Comparison of ENCODE assay signal across 9 mouse cellular contexts in the genomic region with DNA sequence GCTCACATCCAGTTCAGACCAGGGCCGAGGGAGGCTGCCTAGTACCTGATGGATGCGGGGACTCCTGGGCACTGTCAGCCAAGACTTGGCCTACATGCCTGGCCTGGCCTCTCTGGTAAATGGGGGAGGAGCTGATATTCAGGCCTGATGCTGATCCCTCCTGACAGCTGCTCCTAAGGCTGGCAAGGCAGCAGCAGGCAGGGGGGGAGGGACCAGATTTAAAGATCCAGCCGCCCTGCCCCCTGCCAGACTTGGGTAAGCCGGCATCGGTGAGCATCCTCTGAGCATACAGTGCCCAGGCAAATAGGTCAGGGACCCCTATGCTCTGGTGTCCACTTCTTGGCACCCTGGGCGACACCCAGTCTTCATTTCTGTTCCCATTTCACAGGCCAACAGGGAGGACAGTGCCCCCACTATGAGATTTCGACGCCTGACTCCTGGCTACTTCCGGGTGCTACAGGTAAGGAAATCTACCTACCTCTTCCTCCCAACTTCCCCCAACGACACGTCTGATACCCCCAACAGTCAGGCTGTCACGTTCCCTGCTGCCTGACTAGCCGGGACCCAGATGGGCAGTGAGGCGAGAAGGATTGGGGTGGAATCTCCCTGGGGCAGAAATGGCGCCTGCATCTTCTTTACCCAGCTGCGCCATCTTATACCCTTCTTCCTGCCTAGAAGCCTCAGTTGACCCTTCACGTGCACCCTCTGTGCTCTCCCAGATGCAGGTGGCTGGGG. TPM values are rescaled to one million over a fixed set of nuclear protein-coding genes. Genes with fewer than 3 reads are reported as not detected.
A peak's percentile ranks its signal among the peaks of the same experiment; 100 is the strongest.
DNase-seq lines count a peak whose midpoint lies in the region; ATAC-seq and TF ChIP-seq lines count a peak whose summit lies in the region.
"Had no signal": no experiment of that assay in that cellular context is flagged by ENCODE, and none has a peak within 500 bp of the region (broad histone marks: within the 10 kb centered on the region; RNA-seq: fewer than 3 reads in every experiment).

Gene E130218I03Rik, plus strand, starts transcription at position 147 of the 735 bp plus-strand sequence.

- TF ChIP-seq POLR2A in thymus, adult 2 months (IDR thresholded peaks at IDR 0.05; ENCODE audit: control insufficient read depth, extremely low read depth, insufficient read depth, low read length, poor library complexity): no peak

- H3K27me3 ChIP-seq in thymus, adult 2 months (ENCODE audit: control insufficient read depth, insufficient read depth, low read length): no peaks in the 10 kb centered on the region
- peaks cover 36% of the 10 kb centered on the region for H3K27me3 ChIP-seq in liver, embryonic 15.5 days
- no peaks in the 10 kb centered on the region for H3K27me3 ChIP-seq in stomach, postnatal 0 days (ENCODE audit: control insufficient read depth, insufficient read depth, low read length)

- no peak for ATAC-seq in CD4-positive, CD25-positive, alpha-beta regulatory T cell, adult 4 months
- ATAC-seq in liver, embryonic 15.5 days (ENCODE audit: insufficient read depth): no peak
- no peak for ATAC-seq in stomach, postnatal 0 days (ENCODE audit: low FRiP score, low TSS enrichment)

- no peak within 1 kb of the TSS for H3K27ac ChIP-seq in thymus, adult 2 months (ENCODE audit: control insufficient read depth, insufficient read depth, low read length)
- H3K27ac ChIP-seq in liver, embryonic 15.5 days (replicated peaks): no peak within 1 kb of the TSS
- no peak within 1 kb of the TSS for H3K27ac ChIP-seq in stomach, postnatal 0 days (replicated peaks)
- H3K27ac ChIP-seq in layer of hippocampus, adult 2 months: no peak within 1 kb of the TSS

- H3K4me1 ChIP-seq in thymus, adult 2 months (replicated peaks; ENCODE audit: control insufficient read depth, insufficient read depth, low read length): peaks cover 10% of the 10 kb centered on the region
- peaks cover 24% of the 10 kb centered on the region for H3K4me1 ChIP-seq in liver, embryonic 15.5 days (replicated peaks)
- peaks cover 3% of the 10 kb centered on the region; the same call in 1 of the 2 replicates for H3K4me1 ChIP-seq in stomach, postnatal 0 days (replicated peaks; ENCODE audit: control insufficient read depth, insufficient read depth)

- TF ChIP-seq EP300 in stomach, postnatal 0 days (optimal IDR thresholded peaks at IDR 0.05): no peak

- H3K9me3 ChIP-seq in liver, embryonic 15.5 days (replicated peaks): no peaks in the 10 kb centered on the region
- no peaks in the 10 kb centered on the region for H3K9me3 ChIP-seq in stomach, postnatal 0 days (ENCODE audit: control insufficient read depth, low read length)

- peak within 1 kb of the TSS; percentile 81; the same call in 1 of the 2 replicates for H3K4me3 ChIP-seq in thymus, adult 2 months (ENCODE audit: control insufficient read depth, insufficient read depth, low read length)
- peak within 1 kb of the TSS; percentile 79 for H3K4me3 ChIP-seq in liver, embryonic 15.5 days (replicated peaks)
- no peak within 1 kb of the TSS for H3K4me3 ChIP-seq in stomach, postnatal 0 days (ENCODE audit: low read depth, low read length)
- no peak within 1 kb of the TSS; the same call in 1 of the 2 replicates for H3K4me3 ChIP-seq in layer of hippocampus, adult 2 months

- H3K9ac ChIP-seq in liver, embryonic 15.5 days: peak within 1 kb of the TSS; percentile 71; the same call in 1 of the 2 replicates
- H3K9ac ChIP-seq in stomach, postnatal 0 days (ENCODE audit: low read length): no peak within 1 kb of the TSS

- DNase-seq in CD4-positive, CD25-positive, alpha-beta regulatory T cell, adult 2 months (ENCODE audit: low read depth, low spot score): peak; percentile 8
- DNase-seq in thymus, adult 2 months: no peak
- DNase-seq in thymus, postnatal 14 days: no peak
- DNase-seq in stomach, postnatal 0 days (ENCODE audit: low spot score): no peak
- no peak for DNase-seq in layer of hippocampus, adult 2 months (ENCODE audit: low spot score in 2 of 2)
- DNase-seq in embryo, embryonic 10 days (ENCODE audit: low spot score): no peak
- DNase-seq: kidney, postnatal 4 days had no signal

- H3K4me2 ChIP-seq in liver, embryonic 15.5 days: peak within 1 kb of the TSS; percentile 98
- peak within 1 kb of the TSS; percentile 96; the same call in 1 of the 2 replicates for H3K4me2 ChIP-seq in stomach, postnatal 0 days (replicated peaks; ENCODE audit: low read depth)

- no peak for TF ChIP-seq CTCF in thymus, adult 2 months (IDR thresholded peaks at IDR 0.05; ENCODE audit: borderline replicate concordance, control insufficient read depth, extremely low read depth, insufficient read depth, low read length, poor library complexity)
- no peak for TF ChIP-seq CTCF in stomach, postnatal 0 days (IDR thresholded peaks at IDR 0.05; ENCODE audit: low read depth)
- TF ChIP-seq CTCF in layer of hippocampus, adult 2 months (conservative IDR thresholded peaks at IDR 0.05): no peak

- H3K36me3 ChIP-seq in thymus, adult 2 months (ENCODE audit: control insufficient read depth, insufficient read depth, low read length): no peaks in the 10 kb centered on the region
- H3K36me3 ChIP-seq in liver, embryonic 15.5 days (replicated peaks): no peaks in the 10 kb centered on the region
- H3K36me3 ChIP-seq in stomach, postnatal 0 days (ENCODE audit: control insufficient read depth, insufficient read depth, low read length): no peaks in the 10 kb centered on the region

- 96% methylated on average over 17 of the region's 17 CpGs for WGBS in thymus, adult 2 months
- WGBS in liver, embryonic 15.5 days (ENCODE audit: insufficient replicate concordance): 86% methylated on average over 17 of the region's 17 CpGs
- WGBS in stomach, postnatal 0 days: 94% methylated on average over 17 of the region's 17 CpGs

RNA-seq across cellular contexts. Expression of gene E130218I03Rik, which starts in this region (rescaled TPM):
- 1 to 10 TPM in 1 of 2 experiments, not detected in 1; 3.7 TPM for polyA plus RNA-seq in CD4-positive, CD25-positive, alpha-beta regulatory T cell, adult 4 months (2017; shearing (Covaris generic))
- polyA plus RNA-seq in thymus, adult 2 months (2012; rRNA removed): not detected in 2 replicates
- 0.16 TPM in 1 of 2 replicates, not detected in the other for polyA plus RNA-seq in liver, embryonic 15.5 days (2015; fragmentation: Nextera tagmentation; extraction: Ambion mirVana)
- polyA plus RNA-seq in stomach, postnatal 0 days (2015; fragmentation: Nextera tagmentation; extraction: Ambion mirVana): 0.21 and 0.31 TPM in 2 replicates
- total RNA-seq in layer of hippocampus, adult 2 months (2021): not detected

Comparison
In these comparisons a context has a peak if more than half of its experiments do, and no peak if none do; other contexts are left out.
1. H3K4me3 ChIP-seq: peak in thymus, adult 2 months (single experiment) and liver, embryonic 15.5 days (single experiment); none in stomach, postnatal 0 days (single experiment) and layer of hippocampus, adult 2 months (single experiment).